ENCODE assay signal across 9 mouse cellular contexts in genomic region chr5:122319474-122320204, GRCm38 (mm10). TPM values are rescaled to one million over a fixed set of nuclear protein-coding genes. Genes with fewer than 3 reads are reported as not detected.
DNase-seq lines count a peak whose midpoint lies in the region; ATAC-seq and TF ChIP-seq lines count a peak whose summit lies in the region.
"Had no signal": no experiment of that assay in that cellular context is flagged by ENCODE, and none has a peak within 500 bp of the region (broad histone marks: within the 10 kb centered on the region; RNA-seq: fewer than 3 reads in every experiment).

No protein-coding gene starts in this region.

- no peaks in the 10 kb centered on the region for H3K4me1 ChIP-seq in lung, postnatal 0 days (ENCODE audit: insufficient read depth, low read depth, low read length)

- H3K9ac ChIP-seq in lung, postnatal 0 days (replicated peaks; ENCODE audit: low read depth), result no peak overlapping the region

- no peak overlapping the region for H3K4me3 ChIP-seq in lung, postnatal 0 days (ENCODE audit: low read depth, low read length)
- H3K4me3 ChIP-seq: megakaryocyte, embryonic 14.5 days had no signal

- intact Hi-C loops in left cerebral cortex, postnatal 14 days (cut with DNase I), result no loop called here
- intact Hi-C loops in left cerebral cortex, postnatal 10 days (cut with DNase I), result no loop called here
- intact Hi-C loops in gastrocnemius, postnatal 36 days (cut with DNase I), result no loop called here

- H3K36me3 ChIP-seq in lung, postnatal 0 days (ENCODE audit: insufficient read depth, low read length), result no peaks in the 10 kb centered on the region; the same call in 1 of the 2 replicates

- H3K4me2 ChIP-seq in lung, postnatal 0 days (replicated peaks; ENCODE audit: low read depth, low read length), result no peak overlapping the region

- H3K27me3 ChIP-seq in lung, postnatal 0 days (replicated peaks; ENCODE audit: insufficient read depth, low read length), result no peaks in the 10 kb centered on the region
- H3K27me3 ChIP-seq: megakaryocyte, embryonic 14.5 days had no signal

- peak overlapping the region; percentile 71 for H3K27ac ChIP-seq in lung, postnatal 0 days (ENCODE audit: low read length)

- peak; percentile 46 for ATAC-seq in lung, postnatal 0 days

- peak; percentile 23 for DNase-seq in cerebellum, adult 9-10 months
- DNase-seq in cerebellum, postnatal 10 days, result no peak
- peak; percentile 64 to 74 for DNase-seq in left cerebral cortex, postnatal 14 days (ENCODE audit: low spot score in 2 of 2)
- DNase-seq in left cerebral cortex, postnatal 10 days (ENCODE audit: extremely low spot score in 1 of 2, low spot score in 2 of 2), result no peak
- peak; percentile 34 to 41 for DNase-seq in gastrocnemius, postnatal 36 days
- DNase-seq in lung, postnatal 0 days (ENCODE audit: low spot score), result peak; percentile 76
- no peak for DNase-seq in layer of hippocampus, postnatal 10 days (ENCODE audit: low spot score in 2 of 2)
- DNase-seq in MN1 (ENCODE audit: low spot score), result no peak

- no peak for TF ChIP-seq EP300 in lung, postnatal 0 days (IDR thresholded peaks at IDR 0.05)

- 51% methylated on average over 14 of the region's 14 CpGs for WGBS in lung, postnatal 0 days

- no peak for TF ChIP-seq CTCF in lung, postnatal 0 days (IDR thresholded peaks at IDR 0.05)

- H3K9me3 ChIP-seq in lung, postnatal 0 days (ENCODE audit: low read length), result no peaks in the 10 kb centered on the region
- H3K9me3 ChIP-seq: megakaryocyte, embryonic 14.5 days had no signal

RNA-seq across cellular contexts. Expression of gene Rad9b, which starts 34.4 kb away (rescaled TPM):
- 1 to 10 TPM; 3.0 to 3.7 TPM for total RNA-seq in left cerebral cortex, postnatal 14 days (2021)
- total RNA-seq in left cerebral cortex, postnatal 10 days (2021), result 1 to 10 TPM; 4.2 to 4.3 TPM
- under 1 TPM; 0.42 to 0.54 TPM for total RNA-seq in gastrocnemius, postnatal 36 days (2021)
- 6.4 and 6.9 TPM in 2 replicates for polyA plus RNA-seq in lung, postnatal 0 days (2015; fragmentation: Nextera tagmentation; extraction: Ambion mirVana)
- 1 to 10 TPM; 5.1 to 5.4 TPM for total RNA-seq in layer of hippocampus, postnatal 10 days (2021)

RNA-seq across cellular contexts. Expression of gene Vps29, which starts 34.5 kb away (rescaled TPM):
- 100 to 1,000 TPM; 200 to 203 TPM for total RNA-seq in left cerebral cortex, postnatal 14 days (2021)
- total RNA-seq in left cerebral cortex, postnatal 10 days (2021), result 100 to 1,000 TPM; 224 to 239 TPM
- total RNA-seq in gastrocnemius, postnatal 36 days (2021), result 10 to 100 TPM; 36.2 to 41.3 TPM
- polyA plus RNA-seq in lung, postnatal 0 days (2015; fragmentation: Nextera tagmentation; extraction: Ambion mirVana), result 189 and 193 TPM in 2 replicates
- 100 to 1,000 TPM; 213 to 228 TPM for total RNA-seq in layer of hippocampus, postnatal 10 days (2021)

RNA-seq across cellular contexts. Expression of gene Pptc7, which starts 35.5 kb away (rescaled TPM):
- 10 to 100 TPM; 30.4 to 31.9 TPM for total RNA-seq in left cerebral cortex, postnatal 14 days (2021)
- total RNA-seq in left cerebral cortex, postnatal 10 days (2021), result 10 to 100 TPM; 22.8 to 24.1 TPM
- total RNA-seq in gastrocnemius, postnatal 36 days (2021), result 100 to 1,000 TPM in 1 of 2 experiments, 10 to 100 TPM in 1; 93.8 to 103 TPM
- 12.2 and 12.7 TPM in 2 replicates for polyA plus RNA-seq in lung, postnatal 0 days (2015; fragmentation: Nextera tagmentation; extraction: Ambion mirVana)
- 10 to 100 TPM; 26.1 to 27.3 TPM for total RNA-seq in layer of hippocampus, postnatal 10 days (2021)

RNA-seq across cellular contexts. Expression of gene Gpn3, which starts 52.0 kb away (rescaled TPM):
- 10 to 100 TPM; 23.4 to 25.7 TPM for total RNA-seq in left cerebral cortex, postnatal 14 days (2021)
- total RNA-seq in left cerebral cortex, postnatal 10 days (2021), result 10 to 100 TPM; 19.7 to 22.4 TPM
- total RNA-seq in gastrocnemius, postnatal 36 days (2021), result 10 to 100 TPM; 22.4 to 23.8 TPM
- 61.2 and 69.2 TPM in 2 replicates for polyA plus RNA-seq in lung, postnatal 0 days (2015; fragmentation: Nextera tagmentation; extraction: Ambion mirVana)
- total RNA-seq in layer of hippocampus, postnatal 10 days (2021), result 10 to 100 TPM; 26.7 to 29.1 TPM

RNA-seq across cellular contexts. Expression of gene Fam216a, which starts 52.5 kb away (rescaled TPM):
- total RNA-seq in left cerebral cortex, postnatal 14 days (2021), result 10 to 100 TPM; 74.2 to 77.6 TPM
- 10 to 100 TPM; 70.1 to 77.5 TPM for total RNA-seq in left cerebral cortex, postnatal 10 days (2021)
- total RNA-seq in gastrocnemius, postnatal 36 days (2021), result 1 to 10 TPM; 4.2 to 6.5 TPM
- polyA plus RNA-seq in lung, postnatal 0 days (2015; fragmentation: Nextera tagmentation; extraction: Ambion mirVana), result 41.0 and 42.1 TPM in 2 replicates
- total RNA-seq in layer of hippocampus, postnatal 10 days (2021), result 10 to 100 TPM; 77.7 to 81.3 TPM

Comparison
In these comparisons a context has a peak if more than half of its experiments do, and no peak if none do; other contexts are left out.
1. DNase-seq: peak in cerebellum, adult 9-10 months (single experiment), left cerebral cortex, postnatal 14 days (2 of 2), gastrocnemius, postnatal 36 days (2 of 2) and lung, postnatal 0 days (single experiment); none in cerebellum, postnatal 10 days (0 of 2), left cerebral cortex, postnatal 10 days (0 of 2), layer of hippocampus, postnatal 10 days (0 of 2) and MN1 (single experiment).
2. RNA of gene Vps29, which starts 34.5 kb away (total RNA-seq): 224 to 239 TPM in left cerebral cortex, postnatal 10 days, 213 to 228 TPM in layer of hippocampus, postnatal 10 days and 200 to 203 TPM in left cerebral cortex, postnatal 14 days; 36.2 to 41.3 TPM in gastrocnemius, postnatal 36 days; every median in the first group is over 4 times any median in the second.